Mouse (Mus musculus) kidney, postnatal 25 days (tissue): ENCODE measurements at regions not wholly inside any gene's neighbourhood (a gene's known extent, or its start where the extent isn't known, plus 50 kb on each side); places are given as distances from the start of the nearest gene placed in this dataset.

Source experiments
- DNase-seq, 2 experiments: peaks; one replicate each; pipeline ENCODE4 v3.0.0; 2021; ENCODE audit warnings: mixed read lengths in 2 of 2

DNA sequence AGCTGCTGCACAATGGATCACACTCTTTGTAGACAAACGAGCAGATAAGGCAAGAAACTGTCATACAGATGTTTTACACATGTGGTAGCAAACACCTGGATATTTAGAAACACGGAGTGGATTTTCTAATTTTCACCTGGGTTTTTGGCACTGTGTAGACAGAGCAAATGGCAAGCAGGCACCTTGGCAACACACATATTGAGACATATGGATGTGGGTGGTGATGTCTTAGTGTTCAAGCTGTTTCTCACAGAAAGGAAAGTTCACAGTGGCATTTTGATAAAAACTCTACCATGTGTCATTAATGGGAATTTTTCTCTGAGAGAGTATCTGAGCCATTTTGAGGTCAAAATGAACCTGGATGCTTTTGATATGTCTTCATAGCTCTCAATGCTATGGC lies 417.9 kb upstream of the Megf9 start:
- no peak for DNase-seq

DNA sequence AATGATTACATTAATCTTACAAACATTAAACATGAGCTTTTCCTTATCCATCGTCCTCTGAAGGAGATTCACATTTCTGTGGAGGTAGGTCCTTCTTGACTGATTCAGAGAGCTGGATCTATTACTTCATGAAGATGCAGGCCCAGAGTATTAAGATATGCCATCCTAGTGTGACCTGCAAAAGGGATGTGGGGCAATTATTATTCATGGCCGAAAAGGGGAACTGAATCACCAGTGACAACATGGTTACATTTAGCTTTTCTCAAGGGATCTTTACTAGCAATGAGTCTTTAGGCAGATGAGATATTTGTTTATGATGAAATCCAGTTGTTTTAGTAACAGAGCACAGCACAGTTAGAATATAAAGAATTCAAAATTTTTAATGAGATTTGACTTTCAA lies 405.4 kb upstream of the Megf9 start:
- DNase-seq = no peak

DNA sequence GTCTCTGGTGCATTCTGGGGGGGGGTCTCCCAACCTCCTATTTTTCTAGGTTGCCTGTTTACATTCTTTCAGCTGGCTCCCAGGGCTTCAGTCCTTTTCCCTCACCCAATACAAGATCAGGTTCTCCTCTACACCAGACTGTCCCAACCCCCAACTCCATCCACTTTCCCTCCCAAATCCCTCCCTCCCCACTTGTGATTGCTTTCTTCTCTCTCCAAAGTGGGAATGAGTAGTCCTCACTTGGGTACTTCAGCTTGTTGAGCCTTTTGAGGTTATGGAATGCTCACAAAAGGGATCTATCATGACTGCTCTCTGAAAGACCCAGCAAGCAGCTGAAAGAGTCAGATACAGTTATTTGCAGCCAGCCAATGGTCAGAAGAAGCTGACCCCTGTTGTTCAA lies 399.3 kb upstream of the Megf9 start:
- DNase-seq = no peak

DNA sequence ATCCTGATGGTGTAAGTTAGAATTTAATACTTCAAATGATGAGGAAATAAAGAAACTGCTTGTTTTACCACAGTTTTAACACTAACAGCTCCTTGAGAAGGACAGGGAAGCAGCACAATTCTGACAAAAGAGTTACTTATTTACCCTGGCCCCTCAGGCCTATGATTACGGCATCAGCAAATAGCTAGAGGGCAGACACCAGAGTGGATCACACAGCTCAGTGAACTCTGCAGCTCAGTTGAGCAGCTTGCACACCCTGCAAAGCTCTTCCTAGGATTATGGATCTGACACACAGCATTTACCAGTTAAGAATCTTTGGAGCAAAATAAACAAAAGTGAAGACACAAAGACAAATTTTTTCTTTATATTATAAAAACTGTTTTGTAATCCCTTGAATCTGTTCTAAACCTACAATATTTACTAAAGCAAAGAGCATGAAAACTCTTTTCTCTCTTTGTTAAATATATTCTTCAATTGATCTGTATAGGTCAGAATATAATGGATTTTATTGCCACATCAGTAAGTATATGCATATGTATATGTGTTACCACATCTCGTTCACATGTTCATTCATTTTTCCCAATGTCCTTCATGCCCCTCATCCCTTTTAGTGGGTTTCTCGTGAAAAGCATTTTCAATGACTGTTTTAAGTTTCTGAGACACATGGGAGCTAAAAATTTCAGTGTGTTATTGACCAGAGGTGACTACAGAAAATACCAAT lies 387.3 kb upstream of the Megf9 start:
- DNase-seq = peak; percentile 4 to 38

DNA sequence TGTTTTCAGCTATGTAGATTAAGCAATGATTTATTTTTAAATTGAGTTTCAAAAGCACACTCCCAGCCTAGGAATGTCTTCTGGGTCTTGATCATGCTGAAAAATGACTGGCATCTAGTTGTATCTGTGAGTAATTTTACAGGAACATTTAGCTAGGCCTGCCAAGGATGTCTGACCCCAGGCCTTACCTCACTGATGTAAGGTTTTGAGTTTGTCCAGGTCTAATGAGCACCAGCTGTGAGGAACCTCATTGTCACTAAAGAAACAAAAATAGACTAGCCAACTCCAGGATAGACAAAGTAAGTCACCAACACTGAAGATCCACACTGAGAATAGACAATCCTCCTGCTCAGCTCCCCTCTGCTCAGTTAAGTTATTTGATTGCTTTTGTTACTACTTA lies 379.8 kb upstream of the Megf9 start:
- no peak for DNase-seq

DNA sequence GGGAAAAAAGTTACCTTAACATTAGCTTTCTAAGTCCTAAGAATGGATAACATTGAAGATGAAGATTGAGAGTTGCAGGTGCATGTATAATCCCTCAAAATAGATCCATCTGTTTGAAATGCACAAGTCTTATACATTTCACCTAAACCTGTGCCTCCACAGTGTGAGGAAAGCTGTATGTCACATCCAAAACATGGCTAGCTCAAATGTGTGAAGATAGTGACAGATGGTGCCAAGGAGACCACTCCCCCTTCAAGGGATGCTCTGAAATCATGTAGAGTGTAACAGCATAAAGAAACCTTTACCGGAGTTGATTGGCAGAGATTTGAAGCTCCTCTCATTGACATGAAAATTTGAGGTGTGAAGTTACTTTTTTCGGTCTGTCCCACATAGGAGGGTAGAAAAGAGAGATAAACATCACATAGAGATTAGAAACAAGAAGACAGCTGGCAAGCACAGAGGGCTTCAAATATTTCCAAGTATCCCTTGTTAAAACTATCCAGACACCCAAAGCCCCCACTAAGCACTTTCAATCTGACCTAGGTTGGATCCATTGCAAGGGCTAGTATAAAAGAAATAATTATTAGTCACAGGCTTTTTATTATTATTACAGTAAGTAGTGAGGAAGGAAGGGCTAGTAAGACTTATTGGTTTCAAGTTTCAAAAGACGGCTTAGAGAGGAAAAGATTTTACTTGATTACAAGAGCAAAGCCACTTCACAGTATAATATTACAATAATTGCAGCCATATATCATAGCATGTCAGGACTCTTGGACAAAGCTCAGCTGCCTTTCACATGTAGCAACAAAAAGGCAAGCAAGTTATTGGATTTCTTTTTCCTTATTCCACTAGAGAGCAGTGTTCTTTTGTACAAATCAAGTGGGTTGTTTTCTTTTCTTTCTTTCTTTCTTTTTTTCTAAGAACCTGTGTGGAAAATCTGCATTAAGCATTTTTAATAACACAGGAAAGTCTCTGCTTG lies 372.3 kb upstream of the Megf9 start:
- no peak for DNase-seq
